Mouse (Mus musculus) heart, adult 10 weeks (tissue): ENCODE results near the gene Rhox3h. TPM values are rescaled to one million over a fixed set of nuclear protein-coding genes. Genes with fewer than 3 reads are reported as not detected.

ENCODE experiments used
- polyA plus RNA-seq: library from polyadenylated mRNA; stranded (reverse); fragments of 350-450 nt; fragmentation: Illumina TruSeq; extraction: RNeasy Lipid Tissue Mini Kit (QIAGEN cat#74804); gene quantifications from one replicate; pipeline ENCODE4 v1.2.3, GENCODE M21; 2014; ENCODE audit warnings: low read depth, low replicate concordance

Gene Rhox3h
- not detected for polyA plus RNA-seq

DNA sequence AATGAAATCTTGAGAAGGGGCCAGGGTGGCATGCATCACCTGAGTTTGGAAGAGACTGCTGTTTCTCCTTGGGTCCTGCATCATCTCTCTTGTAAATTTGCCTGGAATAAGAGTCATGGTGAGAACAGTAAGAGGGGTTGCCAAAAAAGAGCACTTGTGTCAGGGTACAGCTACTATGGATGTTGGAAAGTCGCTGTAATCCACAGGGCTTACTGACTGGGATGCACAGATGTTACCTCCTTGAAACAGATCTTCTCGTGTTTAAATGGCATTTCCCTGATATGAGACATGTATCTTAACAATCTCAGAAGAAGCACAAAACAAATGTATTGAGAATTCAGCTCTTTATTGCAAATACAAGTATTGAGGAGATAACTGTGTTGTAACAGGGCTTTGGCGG lies at the start of gene Rhox3h:
TSS of gene Rhox3h (minus strand) at position 101 of the 400 bp plus-strand sequence.

DNA sequence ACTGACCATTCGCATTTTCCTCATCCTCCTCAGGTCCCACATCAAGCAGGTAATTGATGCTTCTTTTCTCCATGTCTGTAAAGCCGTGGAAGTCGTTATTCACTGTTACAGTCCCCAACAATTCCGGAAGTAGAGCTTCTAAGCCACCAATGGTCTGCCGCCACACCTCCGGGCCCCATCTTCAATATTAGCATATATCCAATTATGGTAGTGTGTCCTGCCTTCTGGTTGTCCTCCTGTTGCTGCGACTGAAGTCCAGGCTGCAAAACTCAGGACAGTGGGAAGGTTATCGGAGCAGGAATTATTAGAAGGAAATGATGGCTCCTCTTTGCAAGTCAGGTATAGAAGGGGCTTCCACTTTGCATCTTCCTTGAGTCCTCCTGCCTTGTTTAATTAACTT lies 4.6 kb upstream of the Rhox3h start, which contains the start of gene Rhox2h:
TSS of gene Rhox2h (minus strand) at position 101 of the 400 bp plus-strand sequence.

DNA sequence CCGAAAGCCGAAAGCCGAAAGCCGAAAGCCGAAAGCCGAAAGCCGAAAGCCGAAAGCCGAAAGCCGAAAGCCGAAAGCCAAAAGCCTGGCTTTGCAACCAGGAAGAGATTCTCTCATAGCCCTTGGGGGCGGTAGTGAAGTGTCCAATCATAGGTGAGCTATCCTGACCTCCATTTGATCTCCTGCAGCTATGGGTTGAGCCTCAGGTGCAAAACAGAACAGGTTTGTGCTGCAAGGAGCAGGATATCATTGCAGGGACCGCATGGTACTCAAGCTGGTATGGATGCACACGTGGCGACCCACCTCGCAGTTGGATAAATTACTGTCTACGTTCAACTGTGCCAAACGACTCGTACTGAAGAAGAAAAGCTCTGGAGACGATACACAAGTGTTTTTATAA lies 17.3 kb downstream of the Rhox3h start, which contains the start of gene Rhox4g:
TSS of gene Rhox4g (minus strand) at position 101 of the 400 bp plus-strand sequence.

DNA sequence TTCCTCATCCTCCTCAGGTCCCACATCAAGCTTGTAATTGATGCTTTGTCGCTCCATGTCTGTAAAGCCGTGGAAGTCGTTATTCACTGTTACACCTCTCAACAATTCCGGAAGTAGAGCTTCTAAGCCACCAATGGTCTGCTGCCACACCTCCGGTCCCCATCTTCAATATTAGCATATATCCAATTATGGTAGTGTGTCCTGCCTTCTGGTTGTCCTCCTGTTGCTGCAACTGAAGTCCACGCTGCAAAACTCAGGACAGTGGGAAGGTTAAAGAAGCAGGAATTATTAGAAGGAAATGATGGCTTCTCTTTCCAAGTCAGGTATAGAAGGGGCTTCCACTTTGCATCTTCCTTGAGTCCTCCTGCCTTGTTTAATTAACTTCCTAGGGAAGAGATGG lies 25.2 kb downstream of the Rhox3h start, which contains the start of gene Rhox2g:
TSS of gene Rhox2g (minus strand) at position 101 of the 400 bp plus-strand sequence.

DNA sequence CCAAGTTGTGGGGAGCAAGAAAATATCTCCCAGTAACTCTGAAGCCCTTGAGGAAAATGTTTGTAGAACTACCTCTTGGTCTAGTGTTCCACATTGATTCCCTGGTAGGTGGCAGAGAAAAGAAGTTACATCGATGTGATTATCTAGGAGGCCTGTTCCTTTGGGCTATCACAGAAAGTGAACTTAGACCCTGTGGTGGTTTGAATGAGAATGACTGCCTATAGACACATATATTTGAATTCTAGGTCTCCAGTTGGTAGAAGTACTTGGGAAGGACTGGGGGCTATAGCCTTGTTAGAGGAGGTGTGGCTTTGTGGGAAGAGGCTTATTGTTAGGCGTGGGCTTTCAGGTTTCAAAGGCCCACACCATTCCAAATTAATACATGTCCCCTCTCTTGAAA lies 40.1 kb downstream of the Rhox3h start, which contains the start of gene Rhox3g:
TSS of gene Rhox3g (minus strand) at position 101 of the 400 bp plus-strand sequence.

Other genes with a start within 250 kb of the Rhox3h start
- not detected for gene Rhox4b, start 236.3 kb downstream of the Rhox3h start, polyA plus RNA-seq
- not detected for gene Rhox2c, start 215.1 kb downstream of the Rhox3h start, polyA plus RNA-seq
- not detected for gene Rhox3c, start 210.2 kb downstream of the Rhox3h start, polyA plus RNA-seq
- not detected for gene Rhox4c, start 188.4 kb downstream of the Rhox3h start, polyA plus RNA-seq
- gene Rhox2d, start 175.3 kb downstream of the Rhox3h start, polyA plus RNA-seq: not detected
- not detected for gene Rhox4d, start 154.4 kb downstream of the Rhox3h start, polyA plus RNA-seq
- not detected for gene Rhox2e, start 138.3 kb downstream of the Rhox3h start, polyA plus RNA-seq
- gene Rhox3e, start 126.7 kb downstream of the Rhox3h start, polyA plus RNA-seq: not detected
- gene Rhox4e, start 111.4 kb downstream of the Rhox3h start, polyA plus RNA-seq: not detected
- not detected for gene Rhox2f, start 97.4 kb downstream of the Rhox3h start, polyA plus RNA-seq
- gene Rhox3f, start 87.8 kb downstream of the Rhox3h start, polyA plus RNA-seq: not detected
- gene Rhox4f, start 61.1 kb downstream of the Rhox3h start, polyA plus RNA-seq: not detected
- gene Rhox3g, start 40.2 kb downstream of the Rhox3h start, polyA plus RNA-seq: not detected
- not detected for gene Rhox2g, start 25.3 kb downstream of the Rhox3h start, polyA plus RNA-seq
- not detected for gene Rhox4g, start 17.4 kb downstream of the Rhox3h start, polyA plus RNA-seq
- not detected for gene Rhox2h, start 4.5 kb upstream of the Rhox3h start, polyA plus RNA-seq
- 1.8 TPM for gene Rhox5, start 136.1 kb upstream of the Rhox3h start, polyA plus RNA-seq
- gene Rhox6, start 158.1 kb upstream of the Rhox3h start, polyA plus RNA-seq: not detected
- gene Rhox7a, start 162.9 kb upstream of the Rhox3h start, polyA plus RNA-seq: not detected
- gene Rhox8, start 210.2 kb upstream of the Rhox3h start, polyA plus RNA-seq: not detected
- not detected for gene Rhox7b, start 228.5 kb upstream of the Rhox3h start, polyA plus RNA-seq
- not detected for gene Rhox9, start 233.0 kb upstream of the Rhox3h start, polyA plus RNA-seq